Mouse (Mus musculus): ENCODE measurements at regions not wholly inside any gene's neighbourhood (a gene's known extent, or its start where the extent isn't known, plus 50 kb on each side); places are given as distances from the start of the nearest gene placed in this dataset.

- no peak overlapping the region for H3K27ac ChIP-seq (ENCODE audit: low read depth)
- no peak for TF ChIP-seq EP300 (IDR thresholded peaks at IDR 0.05; ENCODE audit: low read depth)
- TF ChIP-seq CTCF (IDR thresholded peaks at IDR 0.05; ENCODE audit: low read depth) = peak; percentile 37
- H3K36me3 ChIP-seq (replicated peaks; ENCODE audit: insufficient read depth, low read length) = no peaks in the 10 kb centered on the region
- H3K9ac ChIP-seq (replicated peaks) = no peak overlapping the region
- no peak overlapping the region for H3K4me2 ChIP-seq (ENCODE audit: low read depth, low read length)
- H3K27me3 ChIP-seq (ENCODE audit: insufficient read depth, low read length) = no peaks in the 10 kb centered on the region
- 28% methylated on average over 4 of the region's 4 CpGs for WGBS (ENCODE audit: insufficient replicate concordance)
- H3K4me3 ChIP-seq (ENCODE audit: low read depth, low read length) = no peak overlapping the region
- ATAC-seq (no peak), DNase-seq (no peak)
- H3K4me1 ChIP-seq (ENCODE audit: insufficient read depth) = no peaks in the 10 kb centered on the region
- no peaks in the 10 kb centered on the region for H3K9me3 ChIP-seq (ENCODE audit: low read length)
These were observed 55.8 kb upstream of the Pak3 start for GRCm38 (mm10) chrX:143462632-143463031.

GRCm38 (mm10) chrX:143448636-143449346 lies 54.7 kb upstream of the Chrdl1 start:
- H3K4me1 ChIP-seq (ENCODE audit: insufficient read depth) = no peaks in the 10 kb centered on the region
- no peaks in the 10 kb centered on the region for H3K36me3 ChIP-seq (replicated peaks; ENCODE audit: insufficient read depth, low read length)
- 42% methylated on average over 7 of the region's 7 CpGs for WGBS (ENCODE audit: insufficient replicate concordance)
- ATAC-seq = no peak
- no peaks in the 10 kb centered on the region for H3K9me3 ChIP-seq (ENCODE audit: low read length)
- H3K4me2 ChIP-seq (ENCODE audit: low read depth, low read length) = no peak overlapping the region
- H3K9ac ChIP-seq (replicated peaks) = no peak overlapping the region
- H3K27me3 ChIP-seq (ENCODE audit: insufficient read depth, low read length) = no peaks in the 10 kb centered on the region; the same call in 1 of the 2 replicates
- DNase-seq = no peak
- no peak overlapping the region for H3K4me3 ChIP-seq (ENCODE audit: low read depth, low read length)
- TF ChIP-seq EP300 (IDR thresholded peaks at IDR 0.05; ENCODE audit: low read depth) (no peak), CTCF (IDR thresholded peaks at IDR 0.05; ENCODE audit: low read depth) (peak; percentile 50)
- no peak overlapping the region for H3K27ac ChIP-seq (ENCODE audit: low read depth)

GRCm38 (mm10) chrX:143444581-143444980 lies 50.5 kb upstream of the Chrdl1 start:
- H3K9ac ChIP-seq (replicated peaks) = no peak overlapping the region
- H3K4me2 ChIP-seq (ENCODE audit: low read depth, low read length) = no peak overlapping the region
- H3K36me3 ChIP-seq (replicated peaks; ENCODE audit: insufficient read depth, low read length) = no peaks in the 10 kb centered on the region
- 11% methylated on average over 3 of the region's 3 CpGs for WGBS (ENCODE audit: insufficient replicate concordance)
- no peaks in the 10 kb centered on the region for H3K9me3 ChIP-seq (ENCODE audit: low read length)
- DNase-seq = peak; percentile 26
- no peak for ATAC-seq
- no peak overlapping the region for H3K4me3 ChIP-seq (ENCODE audit: low read depth, low read length)
- H3K27me3 ChIP-seq (ENCODE audit: insufficient read depth, low read length) = no peaks in the 10 kb centered on the region; the same call in 1 of the 2 replicates
- no peaks in the 10 kb centered on the region for H3K4me1 ChIP-seq (ENCODE audit: insufficient read depth)
- TF ChIP-seq EP300 (IDR thresholded peaks at IDR 0.05; ENCODE audit: low read depth) (no peak), CTCF (IDR thresholded peaks at IDR 0.05; ENCODE audit: low read depth) (peak; percentile 74)
- no peak overlapping the region for H3K27ac ChIP-seq (ENCODE audit: low read depth)
